Mouse (Mus musculus) hindbrain, embryonic 15.5 days (tissue): ENCODE measurements at regions not wholly inside any gene's neighbourhood (a gene's known extent, or its start where the extent isn't known, plus 50 kb on each side); places are given as distances from the start of the nearest gene placed in this dataset.
A peak's percentile ranks its signal among the peaks of the same experiment; 100 is the strongest.

ENCODE experiments used
- ATAC-seq: fragments of 200-750 bp; cut with Nextera tagmentation; 2 replicates; pipeline ENCODE4 v1.8.0; 2017; ENCODE audit warnings: low read depth, moderate number of reproducible peaks, moderate TSS enrichment; ENCODE audit not compliant: low FRiP score
- H3K27ac ChIP-seq: fragments of 300-500 bp; sonication (generic); replicated peaks from 2 replicates; pipeline ENCODE4 v1.5.1; 2015; ENCODE audit warnings: mild to moderate bottlenecking, inconsistent platforms
- H3K27me3 ChIP-seq: fragments of 300-500 bp; sonication (generic); 2 replicates; pipeline ENCODE4 v1.6.1; 2015; ENCODE audit warnings: control low read depth, inconsistent platforms
- H3K36me3 ChIP-seq: fragments of 300-500 bp; sonication (generic); 2 replicates; pipeline ENCODE4 v1.6.1; 2015; ENCODE audit warnings: control low read depth, inconsistent platforms
- H3K4me1 ChIP-seq: fragments of 300-500 bp; sonication (generic); replicated peaks from 2 replicates; pipeline ENCODE4 v1.6.1; 2015; ENCODE audit warnings: control low read depth, inconsistent platforms
- H3K4me2 ChIP-seq: fragments of 300-500 bp; sonication (generic); 2 replicates; pipeline ENCODE4 v1.6.1; 2015; ENCODE audit warnings: moderate library complexity, mild to moderate bottlenecking, inconsistent platforms
- H3K4me3 ChIP-seq: fragments of 300-500 bp; sonication (generic); 2 replicates; pipeline ENCODE4 v1.5.1; 2015; ENCODE audit warnings: mild to moderate bottlenecking, inconsistent platforms
- H3K9ac ChIP-seq: fragments of 300-500 bp; sonication (generic); 2 replicates; pipeline ENCODE4 v1.6.1; 2015; ENCODE audit warnings: inconsistent platforms
- H3K9me3 ChIP-seq: fragments of 300-500 bp; sonication (generic); 2 replicates; pipeline ENCODE4 v1.6.1; 2016; ENCODE audit warnings: control low read depth, inconsistent platforms
- WGBS: fragments of 180-500 bp; shearing (Covaris S2); methylation state at CpG from one replicate; pipeline ENCODE4 v1.1.7; 2015; 5-methylcytosine and 5-hydroxymethylcytosine counted together

- Histone ChIP-seq H3K27me3 (no peaks in the 10 kb centered on the region), H3K36me3 (no peaks in the 10 kb centered on the region), H3K4me3 (no peak overlapping the region), H3K4me2 (no peak overlapping the region), H3K4me1 (no peaks in the 10 kb centered on the region), H3K9ac (no peak overlapping the region), H3K9me3 (no peaks in the 10 kb centered on the region), H3K27ac (no peak overlapping the region)
- 61% methylated on average over 1 of the region's 1 CpGs for WGBS
- ATAC-seq = no peak
Observed at GRCm38 (mm10) chr2:83396307-83396706, 247.9 kb upstream of the Zc3h15 start.

- Histone ChIP-seq H3K27ac (no peak overlapping the region), H3K4me3 (no peak overlapping the region), H3K9me3 (no peaks in the 10 kb centered on the region), H3K4me1 (no peaks in the 10 kb centered on the region), H3K27me3 (no peaks in the 10 kb centered on the region), H3K36me3 (no peaks in the 10 kb centered on the region), H3K4me2 (no peak overlapping the region), H3K9ac (no peak overlapping the region)
- 21% methylated on average over 2 of the region's 2 CpGs for WGBS
- peak; percentile 61; the same call in 1 of the 2 replicates for ATAC-seq
Observed at GRCm38 (mm10) chr2:83396820-83397609, 247.2 kb upstream of the Zc3h15 start.

DNA sequence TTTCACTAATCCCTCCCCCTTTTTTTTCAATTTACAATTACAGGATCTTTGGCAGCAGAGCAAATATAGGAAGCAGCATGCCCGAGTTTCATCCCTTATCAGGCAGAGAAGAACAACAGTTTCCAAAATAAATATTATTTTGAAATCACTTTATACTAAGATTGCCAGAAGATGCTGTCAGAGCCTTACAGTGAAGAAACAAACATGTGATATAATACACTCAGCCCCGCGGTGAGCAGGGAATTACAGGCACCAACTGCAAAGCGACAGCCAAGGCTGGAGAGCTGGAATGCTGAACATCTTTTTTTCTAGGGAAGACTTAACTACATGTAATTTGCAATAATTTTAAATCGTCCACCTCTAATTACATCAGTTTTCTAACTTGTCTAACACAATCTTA is 201.5 kb upstream of the Zc3h15 start:
- no peak for ATAC-seq
- no peak overlapping the region for H3K4me2 ChIP-seq
- H3K9me3 ChIP-seq = no peaks in the 10 kb centered on the region
- H3K4me1 ChIP-seq = no peaks in the 10 kb centered on the region
- H3K27me3 ChIP-seq = no peaks in the 10 kb centered on the region
- H3K27ac ChIP-seq = no peak overlapping the region
- H3K4me3 ChIP-seq = no peak overlapping the region
- 76% methylated on average over 5 of the region's 5 CpGs for WGBS
- no peaks in the 10 kb centered on the region for H3K36me3 ChIP-seq
- no peak overlapping the region for H3K9ac ChIP-seq

DNA sequence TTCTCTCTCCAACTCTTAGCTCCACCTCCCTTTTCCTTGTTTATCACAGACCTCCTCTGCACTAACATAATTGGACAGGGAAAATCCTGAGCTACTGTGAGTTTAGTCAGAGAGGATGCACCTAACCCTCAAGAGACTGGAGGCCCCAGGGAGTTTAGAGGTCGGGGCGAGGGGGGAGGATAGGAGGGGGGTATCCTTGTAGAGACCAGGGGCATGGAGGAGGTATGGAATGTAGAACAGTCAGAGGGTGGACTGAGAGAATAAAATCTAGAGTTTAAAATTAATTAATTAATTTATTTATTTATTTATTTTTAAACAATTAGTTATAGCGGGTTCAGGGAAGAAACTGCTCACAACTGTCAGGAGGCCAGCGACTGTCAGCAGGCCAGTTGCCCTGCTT is 192.9 kb upstream of the Zc3h15 start:
- Histone ChIP-seq H3K9me3 (no peaks in the 10 kb centered on the region), H3K4me2 (no peak overlapping the region), H3K27me3 (no peaks in the 10 kb centered on the region), H3K36me3 (no peaks in the 10 kb centered on the region), H3K4me1 (no peaks in the 10 kb centered on the region), H3K9ac (no peak overlapping the region), H3K27ac (no peak overlapping the region), H3K4me3 (no peak overlapping the region)
- no peak for ATAC-seq
- 94% methylated on average over 4 of the region's 4 CpGs for WGBS
